Mouse (Mus musculus) thymus, adult 2 months (tissue): ENCODE results near the gene Ppp4r1. TPM values are rescaled to one million over a fixed set of nuclear protein-coding genes. Genes with fewer than 3 reads are reported as not detected.

Source experiments
- DNase-seq: peaks from one replicate; pipeline ENCODE4 v3.0.0; 2021
- H3K27ac ChIP-seq: fragments of 200-500 bp; 2 replicates; pipeline ENCODE4 v1.5.1; 2012; ENCODE audit warnings: low read length, control low read depth; ENCODE audit not compliant: control insufficient read depth, insufficient read depth
- H3K27me3 ChIP-seq: fragments of 200-500 bp; 2 replicates; pipeline ENCODE4 v1.6.1; 2012; ENCODE audit warnings: mild to moderate bottlenecking, low read length, moderate library complexity, mixed read lengths; ENCODE audit not compliant: control insufficient read depth, insufficient read depth
- H3K36me3 ChIP-seq: fragments of 200-500 bp; 2 replicates; pipeline ENCODE4 v1.6.1; 2012; ENCODE audit warnings: mild to moderate bottlenecking, low read length, moderate library complexity; ENCODE audit not compliant: control insufficient read depth, insufficient read depth
- H3K4me1 ChIP-seq: fragments of 200-500 bp; replicated peaks from 2 replicates; pipeline ENCODE4 v1.6.1; 2012; ENCODE audit warnings: low read length; ENCODE audit not compliant: control insufficient read depth, insufficient read depth
- H3K4me3 ChIP-seq: fragments of 200-500 bp; 2 replicates; pipeline ENCODE4 v1.5.1; 2012; ENCODE audit warnings: mild to moderate bottlenecking, low read length, control low read depth, moderate library complexity; ENCODE audit not compliant: control insufficient read depth, insufficient read depth
- CTCF ChIP-seq: fragments of 200-500 bp; IDR thresholded peaks from 2 replicates; pipeline ENCODE4 v1.5.1; 2012; ENCODE audit warnings: mild to moderate bottlenecking, control low read depth, low read length, moderate library complexity, borderline replicate concordance; ENCODE audit not compliant: control insufficient read depth, poor library complexity, insufficient read depth; ENCODE audit errors: extremely low read depth
- POLR2A ChIP-seq: fragments of 200-500 bp; IDR thresholded peaks from 2 replicates; pipeline ENCODE4 v1.6.1; 2012; ENCODE audit warnings: mild to moderate bottlenecking, low read length, control low read depth, moderate library complexity; ENCODE audit not compliant: control insufficient read depth, poor library complexity, insufficient read depth; ENCODE audit errors: extremely low read depth
- WGBS: fragments of 180-500 bp; shearing (Covaris S2); methylation state at CpG from one replicate; pipeline ENCODE4 v1.1.7; 2018; 5-methylcytosine and 5-hydroxymethylcytosine counted together
- polyA plus RNA-seq: library from polyadenylated mRNA; depleted of rRNA; stranded (reverse); fragments of >200 nt; gene quantifications from 2 replicates; pipeline ENCODE4 v1.2.3, GENCODE M21; 2012

Gene Ppp4r1
- polyA plus RNA-seq, 1 experiment, result 40.1 TPM

DNA sequence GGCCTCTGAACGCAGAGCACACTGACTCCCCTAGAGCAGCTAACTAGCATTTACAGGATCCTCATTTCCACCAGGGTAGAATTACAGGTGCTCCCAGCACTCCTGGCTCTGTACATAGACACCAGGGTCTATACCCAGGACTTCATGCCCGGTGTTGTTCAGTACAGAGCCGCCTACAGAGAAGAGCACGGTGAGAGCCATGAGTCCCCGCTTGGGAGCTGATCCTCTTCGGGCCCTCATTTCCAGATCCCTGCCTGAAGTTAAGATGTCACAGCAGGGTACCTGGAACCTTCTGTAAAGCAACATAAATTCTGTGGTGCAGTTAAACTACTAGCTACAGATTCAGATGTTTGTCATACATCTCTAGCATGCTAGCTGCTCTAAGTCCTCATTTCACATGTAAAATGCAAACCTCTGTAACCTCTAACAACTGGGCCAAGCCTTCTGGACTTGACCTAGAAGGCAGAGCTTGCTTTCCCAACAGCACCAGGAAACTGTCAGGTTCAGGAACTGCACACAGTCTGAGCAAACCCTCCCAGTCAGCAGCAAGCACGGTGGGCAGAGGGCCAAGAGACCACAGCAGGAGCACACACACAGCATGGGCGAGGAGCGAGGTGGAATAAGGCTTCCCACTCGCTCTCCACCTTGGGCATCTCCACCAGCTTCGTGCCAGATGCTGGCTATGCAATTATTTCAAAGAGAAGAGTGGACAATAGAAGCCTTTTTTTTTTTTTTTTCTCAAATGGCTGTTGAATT, 65.5 kb downstream of the Ppp4r1 start:
- no peaks in the 10 kb centered on the region for H3K27me3 ChIP-seq
- 93% methylated on average over 11 of the region's 11 CpGs for WGBS
- H3K36me3 ChIP-seq, result peaks cover 25% of the 10 kb centered on the region
- no peak overlapping the region for H3K27ac ChIP-seq
- DNase-seq, result no peak
- H3K4me1 ChIP-seq, result no peaks in the 10 kb centered on the region
- TF ChIP-seq CTCF (no peak), POLR2A (no peak)
- no peak overlapping the region for H3K4me3 ChIP-seq

DNA sequence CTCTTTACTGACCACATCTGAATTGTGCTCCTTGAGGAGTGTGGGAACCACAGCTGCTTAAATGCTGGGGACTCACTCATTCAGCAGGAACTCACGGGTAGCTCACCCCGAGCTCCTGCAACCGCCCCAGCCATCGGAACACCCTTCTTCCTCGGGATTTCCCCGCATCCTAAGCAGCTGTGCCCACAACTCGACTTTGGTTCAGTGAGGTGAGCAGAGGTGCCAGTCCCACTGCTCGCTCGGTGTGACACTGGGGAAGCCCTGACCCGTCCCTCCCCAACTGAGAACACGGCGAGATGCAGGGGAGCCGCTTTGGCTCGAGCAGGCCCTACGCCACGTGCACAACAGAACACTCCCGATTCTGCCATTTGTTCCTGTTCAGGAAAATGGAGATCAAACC, 68.1 kb downstream of the Ppp4r1 start:
- Histone ChIP-seq H3K4me3 (no peak overlapping the region), H3K27me3 (no peaks in the 10 kb centered on the region), H3K36me3 (peaks cover 30% of the 10 kb centered on the region), H3K27ac (no peak overlapping the region), H3K4me1 (no peaks in the 10 kb centered on the region)
- WGBS, result 95% methylated on average over 17 of the region's 17 CpGs
- no peak for DNase-seq
- TF ChIP-seq POLR2A (no peak), CTCF (no peak)

DNA sequence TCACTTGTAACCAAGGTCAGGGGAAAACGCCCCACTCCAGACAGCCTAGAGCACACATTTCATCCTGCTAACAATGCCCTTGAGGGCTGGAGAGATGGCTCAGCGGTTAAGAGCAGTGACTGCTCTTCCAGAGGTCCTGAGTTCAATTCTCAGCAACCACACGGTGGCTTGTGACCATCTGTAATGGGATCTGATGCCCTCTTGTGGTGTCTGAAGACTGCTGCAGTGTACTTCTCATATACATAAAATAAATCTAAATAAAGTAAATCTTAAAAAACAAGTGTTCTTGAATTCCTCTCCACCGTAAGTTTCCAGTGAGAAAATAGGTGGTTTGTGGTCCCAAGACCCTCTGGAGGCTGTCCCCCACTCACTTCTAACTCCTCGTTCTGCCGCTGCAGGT, 69.4 kb downstream of the Ppp4r1 start:
- no peak for TF ChIP-seq CTCF
- TF ChIP-seq POLR2A, result no peak
- Histone ChIP-seq H3K4me1 (no peaks in the 10 kb centered on the region), H3K27me3 (no peaks in the 10 kb centered on the region), H3K4me3 (no peak overlapping the region), H3K36me3 (peaks cover 35% of the 10 kb centered on the region), H3K27ac (no peak overlapping the region)
- DNase-seq, result no peak
- WGBS, result 96% methylated on average over 6 of the region's 6 CpGs

DNA sequence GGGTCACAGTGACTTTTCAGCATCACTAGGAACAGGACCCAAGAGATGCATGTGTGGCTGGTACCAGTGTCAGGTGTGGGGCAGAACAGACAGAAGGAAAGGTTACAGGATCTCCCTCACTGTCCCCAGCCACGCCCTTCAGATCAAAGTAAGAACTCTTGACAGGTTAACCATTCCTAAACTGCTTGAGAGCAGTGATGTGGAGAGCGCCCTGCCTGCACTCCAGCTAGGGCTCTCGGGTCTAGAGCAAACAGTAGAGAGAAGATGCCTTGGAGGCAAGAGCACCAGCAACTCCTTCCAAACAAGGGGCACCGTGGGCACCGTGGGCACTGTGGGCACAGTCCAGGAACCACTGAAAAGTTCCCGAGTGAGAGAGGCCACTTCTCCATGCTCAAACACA, 71.0 kb downstream of the Ppp4r1 start:
- H3K36me3 ChIP-seq, result peaks cover 48% of the 10 kb centered on the region
- H3K27ac ChIP-seq, result no peak overlapping the region
- H3K27me3 ChIP-seq, result no peaks in the 10 kb centered on the region
- H3K4me1 ChIP-seq, result no peaks in the 10 kb centered on the region
- WGBS, result 78% methylated on average over 6 of the region's 6 CpGs
- no peak for DNase-seq
- TF ChIP-seq CTCF (no peak), POLR2A (no peak)
- no peak overlapping the region for H3K4me3 ChIP-seq

DNA sequence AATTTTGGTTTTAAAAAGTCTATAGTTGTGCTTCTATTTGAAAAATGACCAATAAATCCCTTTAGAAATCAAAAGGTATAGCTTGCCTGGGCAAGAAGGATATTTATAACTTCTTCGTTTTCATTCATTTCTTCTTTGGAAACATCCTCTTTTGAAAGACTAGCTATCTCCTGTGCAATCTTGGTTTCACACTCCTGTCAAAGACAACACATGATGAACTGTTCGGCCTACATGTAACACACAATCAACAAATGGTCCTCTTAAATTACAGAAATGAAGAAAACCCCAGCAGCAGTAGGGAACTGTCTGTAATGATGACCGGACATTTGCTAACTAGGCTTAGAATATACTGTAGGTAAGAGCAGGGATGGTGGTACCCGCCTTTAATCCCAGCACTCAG, 71.6 kb downstream of the Ppp4r1 start:
- DNase-seq, result no peak
- TF ChIP-seq CTCF (no peak), POLR2A (no peak)
- WGBS, result 86% methylated on average over 4 of the region's 4 CpGs
- H3K27me3 ChIP-seq, result no peaks in the 10 kb centered on the region
- H3K4me3 ChIP-seq, result no peak overlapping the region
- no peaks in the 10 kb centered on the region for H3K4me1 ChIP-seq
- H3K36me3 ChIP-seq, result peaks cover 50% of the 10 kb centered on the region
- no peak overlapping the region for H3K27ac ChIP-seq

DNA sequence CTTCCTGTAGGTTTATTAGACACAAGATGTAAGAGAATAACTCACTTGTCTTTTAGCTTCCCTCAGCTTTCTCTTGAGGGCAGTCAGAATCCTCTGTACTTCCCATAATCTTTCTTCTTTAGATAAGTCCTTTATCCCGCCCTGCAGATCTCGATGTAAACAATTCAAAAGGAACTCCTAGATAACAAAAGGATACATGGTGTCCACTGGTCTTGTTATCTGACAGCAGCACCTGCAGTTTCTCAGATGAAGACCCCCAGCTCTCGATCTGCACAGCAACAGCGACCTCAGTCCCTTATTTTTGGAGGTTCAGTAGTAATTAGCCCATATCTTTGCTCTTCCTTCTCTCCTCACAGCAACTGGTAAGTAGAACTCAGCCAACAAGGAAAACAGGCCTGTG, 75.2 kb downstream of the Ppp4r1 start:
- Histone ChIP-seq H3K27ac (no peak overlapping the region), H3K4me1 (no peaks in the 10 kb centered on the region), H3K36me3 (peaks cover 45% of the 10 kb centered on the region), H3K4me3 (no peak overlapping the region), H3K27me3 (no peaks in the 10 kb centered on the region)
- TF ChIP-seq CTCF (no peak), POLR2A (no peak)
- DNase-seq, result no peak
- WGBS, result 96% methylated on average over 4 of the region's 4 CpGs

DNA sequence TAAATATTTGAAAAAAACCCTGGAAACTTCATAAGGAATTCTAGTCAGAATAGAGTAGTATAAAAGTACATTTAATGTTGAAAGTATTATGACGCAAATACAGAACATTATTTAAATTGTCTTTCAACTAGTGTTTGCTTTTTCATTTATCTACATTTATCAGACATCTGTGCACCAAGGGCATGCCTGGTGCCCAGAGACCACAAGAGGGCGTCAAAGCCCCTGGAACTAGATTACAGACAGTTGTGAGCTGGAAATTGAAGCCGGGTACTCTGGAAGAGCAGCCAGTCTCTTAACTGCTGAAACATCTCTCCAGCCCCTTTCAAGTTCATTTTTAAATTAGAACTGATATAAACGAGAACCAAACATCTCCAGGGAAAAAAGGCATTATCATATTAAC, 80.2 kb downstream of the Ppp4r1 start:
- Histone ChIP-seq H3K4me1 (no peaks in the 10 kb centered on the region), H3K27ac (no peak overlapping the region), H3K27me3 (no peaks in the 10 kb centered on the region), H3K36me3 (peaks cover 26% of the 10 kb centered on the region), H3K4me3 (no peak overlapping the region)
- TF ChIP-seq CTCF, result no peak
- no peak for TF ChIP-seq POLR2A
- WGBS, result 71% methylated on average over 4 of the region's 4 CpGs
- peak; percentile 45 for DNase-seq
